Mouse (Mus musculus) olfactory bulb, adult 2 months (tissue): ENCODE results near the gene Pigu. TPM values are rescaled to one million over a fixed set of nuclear protein-coding genes. Genes with fewer than 3 reads are reported as not detected.

Source experiments
- H3K27ac ChIP-seq: fragments of 200-500 bp; 2 replicates; pipeline ENCODE4 v1.5.1; 2012; ENCODE audit warnings: low read depth, low read length; ENCODE audit not compliant: insufficient read depth
- H3K4me1 ChIP-seq: fragments of 200-500 bp; 2 replicates; pipeline ENCODE4 v1.6.1; 2012; ENCODE audit warnings: low read length; ENCODE audit not compliant: control insufficient read depth, insufficient read depth
- H3K4me3 ChIP-seq: fragments of 200-500 bp; 2 replicates; pipeline ENCODE4 v1.5.1; 2012; ENCODE audit warnings: mild to moderate bottlenecking, low read depth, low read length, moderate library complexity; ENCODE audit not compliant: insufficient read depth
- CTCF ChIP-seq: fragments of 200-500 bp; IDR thresholded peaks from 2 replicates; pipeline ENCODE4 v1.5.1; 2012; ENCODE audit warnings: low read depth, mild to moderate bottlenecking, low read length, moderate library complexity; ENCODE audit not compliant: insufficient read depth
- POLR2A ChIP-seq: fragments of 200-500 bp; IDR thresholded peaks from 2 replicates; pipeline ENCODE4 v1.6.1; 2012; ENCODE audit warnings: mild to moderate bottlenecking, low read depth, low read length, moderate library complexity; ENCODE audit not compliant: insufficient read depth
- WGBS: fragments of 180-500 bp; shearing (Covaris S2); methylation state at CpG from one replicate; pipeline ENCODE4 v1.1.7; 2018; 5-methylcytosine and 5-hydroxymethylcytosine counted together
- polyA plus RNA-seq: library from polyadenylated mRNA; stranded (reverse); fragments of >200 nt; gene quantifications from 2 replicates; pipeline ENCODE4 v1.2.4, GENCODE M21; 2012; ENCODE audit warnings: low replicate concordance; ENCODE audit not compliant: missing spikeins, insufficient read depth, insufficient read length

Pigu gene
- polyA plus RNA-seq, 1 experiment, result not detected

GRCm38 (mm10) chr2:155333421-155333820, 23.8 kb downstream of the Pigu start:
- WGBS, result 77% methylated on average over 1 of the region's 1 CpGs
- TF ChIP-seq CTCF (no peak), POLR2A (no peak)
- no peaks in the 10 kb centered on the region for H3K4me1 ChIP-seq
- no peak overlapping the region for H3K27ac ChIP-seq
- H3K4me3 ChIP-seq, result no peak overlapping the region

- 91% methylated on average over 4 of the region's 4 CpGs for WGBS
- TF ChIP-seq POLR2A, result no peak
- no peak for TF ChIP-seq CTCF
These were observed 25.9 kb downstream of the Pigu start for GRCm38 (mm10) chr2:155331351-155331750.

GRCm38 (mm10) chr2:155330811-155331210, 26.4 kb downstream of the Pigu start:
- no peaks in the 10 kb centered on the region for H3K4me1 ChIP-seq
- WGBS, result 71% methylated on average over 4 of the region's 4 CpGs
- H3K27ac ChIP-seq, result no peak overlapping the region
- no peak overlapping the region for H3K4me3 ChIP-seq
- TF ChIP-seq CTCF (no peak), POLR2A (no peak)

More at GRCm38 (mm10) chr2:155331351-155331750, 25.9 kb downstream of the Pigu start:
- no peak overlapping the region for H3K4me3 ChIP-seq
- no peaks in the 10 kb centered on the region for H3K4me1 ChIP-seq
- H3K27ac ChIP-seq, result no peak overlapping the region

GRCm38 (mm10) chr2:155329707-155330106, 27.5 kb downstream of the Pigu start:
- TF ChIP-seq CTCF, result no peak
- no peak for TF ChIP-seq POLR2A
- 84% methylated on average over 2 of the region's 2 CpGs for WGBS
- no peak overlapping the region for H3K4me3 ChIP-seq
- H3K27ac ChIP-seq, result no peak overlapping the region
- no peaks in the 10 kb centered on the region for H3K4me1 ChIP-seq

- H3K27ac ChIP-seq, result no peak overlapping the region
- no peak overlapping the region for H3K4me3 ChIP-seq
- no peak for TF ChIP-seq CTCF
- TF ChIP-seq POLR2A, result no peak
- H3K4me1 ChIP-seq, result no peaks in the 10 kb centered on the region
These were observed 28.3 kb downstream of the Pigu start for GRCm38 (mm10) chr2:155328906-155329305.

- WGBS, result 93% methylated on average over 5 of the region's 5 CpGs
These were observed 29.3 kb downstream of the Pigu start for GRCm38 (mm10) chr2:155327906-155328305.

GRCm38 (mm10) chr2:155326001-155326400, 31.2 kb downstream of the Pigu start:
- 84% methylated on average over 4 of the region's 4 CpGs for WGBS
- H3K4me3 ChIP-seq, result no peak overlapping the region
- no peak for TF ChIP-seq POLR2A
- no peak for TF ChIP-seq CTCF
- H3K4me1 ChIP-seq, result no peaks in the 10 kb centered on the region
- H3K27ac ChIP-seq, result no peak overlapping the region

More at GRCm38 (mm10) chr2:155327906-155328305, 29.3 kb downstream of the Pigu start:
- TF ChIP-seq POLR2A (no peak), CTCF (no peak)
- Histone ChIP-seq H3K4me1 (no peaks in the 10 kb centered on the region), H3K27ac (no peak overlapping the region), H3K4me3 (no peak overlapping the region)

- TF ChIP-seq POLR2A, result no peak
- no peak for TF ChIP-seq CTCF
- H3K4me3 ChIP-seq, result no peak overlapping the region
- WGBS, result 69% methylated on average over 5 of the region's 5 CpGs
These were observed 36.6 kb downstream of the Pigu start for GRCm38 (mm10) chr2:155320596-155320995.

GRCm38 (mm10) chr2:155318618-155319017, 38.6 kb downstream of the Pigu start:
- TF ChIP-seq CTCF (no peak), POLR2A (no peak)
- Histone ChIP-seq H3K4me3 (no peak overlapping the region), H3K27ac (no peak overlapping the region), H3K4me1 (no peaks in the 10 kb centered on the region)
- 94% methylated on average over 2 of the region's 2 CpGs for WGBS

More at GRCm38 (mm10) chr2:155320596-155320995, 36.6 kb downstream of the Pigu start:
- no peak overlapping the region for H3K27ac ChIP-seq
- no peaks in the 10 kb centered on the region for H3K4me1 ChIP-seq

- no peak overlapping the region for H3K4me3 ChIP-seq
- WGBS, result 77% methylated on average over 6 of the region's 6 CpGs
- H3K4me1 ChIP-seq, result peaks cover 3% of the 10 kb centered on the region; the same call in 1 of the 2 replicates
- TF ChIP-seq CTCF (no peak), POLR2A (no peak)
- H3K27ac ChIP-seq, result no peak overlapping the region
These were observed 43.6 kb downstream of the Pigu start for GRCm38 (mm10) chr2:155313671-155314070.

GRCm38 (mm10) chr2:155308936-155309592, 48.2 kb downstream of the Pigu start:
- peak overlapping the region; percentile 64 for H3K27ac ChIP-seq
- TF ChIP-seq CTCF, result no peak
- TF ChIP-seq POLR2A, result no peak
- WGBS, result 23% methylated on average over 3 of the region's 3 CpGs

More at GRCm38 (mm10) chr2:155308936-155309592, 48.2 kb downstream of the Pigu start:
- H3K4me1 ChIP-seq, result peaks cover 3% of the 10 kb centered on the region; the same call in 1 of the 2 replicates
- no peak overlapping the region for H3K4me3 ChIP-seq
